Mouse (Mus musculus) thymus, postnatal 0 days (tissue): Measurements from ENCODE around the gene Gm14419. TPM values are rescaled to one million over a fixed set of nuclear protein-coding genes. Genes with fewer than 3 reads are reported as not detected.
"Not testable (repeated sequence)": the region's sequence is repeated elsewhere in the genome, so short reads cannot be mapped to it uniquely, and the experiment has no call there.

Experiments used
- DNase-seq: peaks from one replicate; pipeline ENCODE4 v3.0.0-alpha.2; 2015; ENCODE audit warnings: low spot score
- polyA plus RNA-seq: library from polyadenylated mRNA; unstranded; fragments of >200 nt; fragmentation: Nextera tagmentation; extraction: Ambion mirVana; gene quantifications from 2 replicates; pipeline ENCODE4 v1.2.1, GENCODE M21; 2015

Gm14419 gene
- 10.2 and 11.1 TPM in 2 replicates for polyA plus RNA-seq

GRCm38 (mm10) chr2:177000656-177001055 lies at the start of gene Gm14419:
Gm14419 (plus strand) TSS chr2:177000956.
- DNase-seq, result not testable (repeated sequence)

Other genes with a start within 250 kb of the Gm14419 start
- gene Gm14295, start 202.3 kb upstream of the Gm14419 start, polyA plus RNA-seq, result 14.4 and 15.3 TPM in 2 replicates
- gene Gm14408, start 169.8 kb upstream of the Gm14419 start, polyA plus RNA-seq, result not detected in 2 replicates
- gene Gm14296, start 73.1 kb upstream of the Gm14419 start, polyA plus RNA-seq, result 5.2 and 5.8 TPM in 2 replicates
- 0.25 TPM in 1 of 2 replicates, not detected in the other for gene Gm14401, start 73.4 kb downstream of the Gm14419 start, polyA plus RNA-seq
- gene Gm14410, start 205.5 kb downstream of the Gm14419 start, polyA plus RNA-seq, result 18.6 and 21.5 TPM in 2 replicates